Mouse (Mus musculus): ENCODE measurements at regions not wholly inside any gene's neighbourhood (a gene's known extent, or its start where the extent isn't known, plus 50 kb on each side); places are given as distances from the start of the nearest gene placed in this dataset.

- Histone ChIP-seq H3K4me3 (ENCODE audit: insufficient read depth, low read length) (no peak overlapping the region), H3K4me1 (ENCODE audit: control insufficient read depth, insufficient read depth, low read length) (no peaks in the 10 kb centered on the region), H3K27ac (ENCODE audit: insufficient read depth, low read length) (no peak overlapping the region)
- TF ChIP-seq CTCF (IDR thresholded peaks at IDR 0.05; ENCODE audit: borderline replicate concordance, insufficient read depth, low read length): no peak
- TF ChIP-seq POLR2A (IDR thresholded peaks at IDR 0.05; ENCODE audit: low read depth, low read length): no peak
These were observed 1094.6 kb downstream of the Car8 start for GRCm38 (mm10) chr4:7144215-7144614.

GRCm38 (mm10) chr4:7143676-7144075, 1095.2 kb downstream of the Car8 start:
- Histone ChIP-seq H3K27ac (ENCODE audit: insufficient read depth, low read length) (no peak overlapping the region), H3K4me3 (ENCODE audit: insufficient read depth, low read length) (no peak overlapping the region), H3K4me1 (ENCODE audit: control insufficient read depth, insufficient read depth, low read length) (no peaks in the 10 kb centered on the region)
- TF ChIP-seq POLR2A (IDR thresholded peaks at IDR 0.05; ENCODE audit: low read depth, low read length) (no peak), CTCF (IDR thresholded peaks at IDR 0.05; ENCODE audit: borderline replicate concordance, insufficient read depth, low read length) (no peak)

GRCm38 (mm10) chr4:7142781-7143180, 1096.1 kb downstream of the Car8 start:
- Histone ChIP-seq H3K27ac (ENCODE audit: insufficient read depth, low read length) (no peak overlapping the region), H3K4me1 (ENCODE audit: control insufficient read depth, insufficient read depth, low read length) (no peaks in the 10 kb centered on the region), H3K4me3 (ENCODE audit: insufficient read depth, low read length) (no peak overlapping the region)
- TF ChIP-seq POLR2A (IDR thresholded peaks at IDR 0.05; ENCODE audit: low read depth, low read length): no peak

- Histone ChIP-seq H3K27ac (ENCODE audit: insufficient read depth, low read length) (no peak overlapping the region), H3K4me3 (ENCODE audit: insufficient read depth, low read length) (no peak overlapping the region), H3K4me1 (ENCODE audit: control insufficient read depth, insufficient read depth, low read length) (no peaks in the 10 kb centered on the region)
- no peak for TF ChIP-seq POLR2A (IDR thresholded peaks at IDR 0.05; ENCODE audit: low read depth, low read length)
- TF ChIP-seq CTCF (IDR thresholded peaks at IDR 0.05; ENCODE audit: borderline replicate concordance, insufficient read depth, low read length): no peak
These were observed 1126.7 kb downstream of the Car8 start for GRCm38 (mm10) chr4:7112159-7112558.

- no peaks in the 10 kb centered on the region for H3K4me1 ChIP-seq (ENCODE audit: control insufficient read depth, insufficient read depth, low read length)
- no peak overlapping the region for H3K27ac ChIP-seq (ENCODE audit: insufficient read depth, low read length)
- TF ChIP-seq CTCF (IDR thresholded peaks at IDR 0.05; ENCODE audit: borderline replicate concordance, insufficient read depth, low read length) (no peak), POLR2A (IDR thresholded peaks at IDR 0.05; ENCODE audit: low read depth, low read length) (no peak)
- H3K4me3 ChIP-seq (ENCODE audit: insufficient read depth, low read length): no peak overlapping the region
These were observed 1145.9 kb downstream of the Car8 start for GRCm38 (mm10) chr4:7092957-7093356.

- Histone ChIP-seq H3K4me1 (ENCODE audit: control insufficient read depth, insufficient read depth, low read length) (no peaks in the 10 kb centered on the region), H3K4me3 (ENCODE audit: insufficient read depth, low read length) (no peak overlapping the region), H3K27ac (ENCODE audit: insufficient read depth, low read length) (no peak overlapping the region)
- TF ChIP-seq POLR2A (IDR thresholded peaks at IDR 0.05; ENCODE audit: low read depth, low read length) (no peak), CTCF (IDR thresholded peaks at IDR 0.05; ENCODE audit: borderline replicate concordance, insufficient read depth, low read length) (no peak)
These were observed 1147.5 kb downstream of the Car8 start for GRCm38 (mm10) chr4:7091201-7091814.
